Mouse (Mus musculus) thymus, postnatal 0 days (tissue): ENCODE data around the gene Ndel1. TPM values are rescaled to one million over a fixed set of nuclear protein-coding genes. Genes with fewer than 3 reads are reported as not detected.

Experiments used
- DNase-seq: peaks from one replicate; pipeline ENCODE4 v3.0.0-alpha.2; 2015; ENCODE audit warnings: low spot score
- polyA plus RNA-seq: library from polyadenylated mRNA; unstranded; fragments of >200 nt; fragmentation: Nextera tagmentation; extraction: Ambion mirVana; gene quantifications from 2 replicates; pipeline ENCODE4 v1.2.1, GENCODE M21; 2015

Ndel1 gene
- polyA plus RNA-seq, 1 experiment from 2014 or later: 60.3 TPM

DNA sequence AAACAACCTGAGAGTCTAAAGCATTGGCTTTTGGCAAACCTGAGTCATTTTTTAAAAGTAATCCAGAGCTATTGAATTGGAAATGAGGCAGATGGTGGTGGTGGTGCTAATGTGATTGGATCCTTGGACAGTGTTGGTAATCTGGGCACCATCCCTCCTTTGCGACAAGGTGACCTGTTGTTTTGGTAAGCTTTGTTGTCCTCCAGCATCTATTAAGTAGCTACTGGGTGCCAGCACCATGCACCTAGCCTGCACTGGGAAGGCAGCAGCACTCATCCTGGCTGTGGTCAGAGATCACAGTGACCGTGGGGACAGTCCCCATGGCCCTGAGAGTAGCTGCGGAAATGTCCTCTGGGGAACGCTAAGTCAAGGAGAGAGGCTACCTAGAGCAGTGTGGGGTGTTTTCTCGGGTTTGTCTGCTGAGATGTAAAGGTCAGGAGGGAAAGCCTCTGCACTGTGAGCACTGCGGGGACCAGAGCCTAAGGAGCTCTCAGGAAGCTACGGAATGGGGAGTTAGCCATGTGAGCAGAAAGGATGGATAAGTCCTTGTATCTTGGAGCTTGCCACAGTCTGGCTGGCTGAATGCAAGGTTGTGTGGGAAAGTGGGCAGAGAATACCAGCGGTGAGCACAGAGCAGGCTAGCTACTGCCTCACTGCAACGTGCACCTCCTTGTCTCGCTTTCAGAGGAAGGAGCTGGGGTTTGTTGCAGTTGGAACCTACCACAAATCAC is 91.8 kb downstream of the Ndel1 start:
- no peak for DNase-seq

GRCm38 (mm10) chr11:68778855-68779254 is 92.8 kb downstream of the Ndel1 start:
- DNase-seq: no peak

DNA sequence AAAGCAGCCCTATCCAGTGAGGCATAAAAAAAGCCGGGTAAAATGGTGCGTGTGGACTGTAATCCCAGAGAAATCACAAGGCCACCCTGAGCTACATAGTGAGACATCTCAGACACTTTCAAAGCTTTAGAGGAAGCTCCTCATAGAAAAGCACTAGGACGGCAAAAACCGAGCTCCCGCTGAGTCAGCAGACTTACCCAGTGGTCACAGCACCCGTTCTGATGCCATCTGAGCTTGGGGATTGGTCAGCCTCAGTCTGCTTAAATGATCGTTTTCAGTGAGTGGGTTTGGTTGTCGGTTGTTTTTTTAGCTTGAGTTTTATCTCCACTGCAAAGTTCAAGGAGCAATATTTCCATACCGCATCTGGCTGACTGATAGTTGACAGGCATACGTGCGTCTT is 93.7 kb downstream of the Ndel1 start:
- DNase-seq: no peak

GRCm38 (mm10) chr11:68776147-68776655 is 95.5 kb downstream of the Ndel1 start:
- DNase-seq: no peak

Other genes with a start within 250 kb of the Ndel1 start
- 5.4 and 5.9 TPM in 2 replicates for gene Myh10, start 180.3 kb downstream of the Ndel1 start, polyA plus RNA-seq
- 0.05 TPM in 1 of 2 replicates, not detected in the other for gene Rnf222, start 16.7 kb upstream of the Ndel1 start, polyA plus RNA-seq
- 1,221 and 1,303 TPM in 2 replicates for gene Rpl26, start 29.7 kb upstream of the Ndel1 start, polyA plus RNA-seq
- gene Odf4, start 55.2 kb upstream of the Ndel1 start, polyA plus RNA-seq: not detected in 2 replicates
- gene Arhgef15, start 85.6 kb upstream of the Ndel1 start, polyA plus RNA-seq: 1.0 and 1.1 TPM in 2 replicates
- 4.0 and 4.8 TPM in 2 replicates for gene Slc25a35, start 96.3 kb upstream of the Ndel1 start, polyA plus RNA-seq
- gene Rangrf, start 103.3 kb upstream of the Ndel1 start, polyA plus RNA-seq: 38.6 and 44.6 TPM in 2 replicates
- gene Pfas, start 136.6 kb upstream of the Ndel1 start, polyA plus RNA-seq: 26.9 and 29.7 TPM in 2 replicates
- gene Ctc1, start 144.1 kb upstream of the Ndel1 start, polyA plus RNA-seq: 20.7 and 20.8 TPM in 2 replicates
- 134 and 154 TPM in 2 replicates for gene Aurkb, start 173.8 kb upstream of the Ndel1 start, polyA plus RNA-seq
- 9.8 and 12.4 TPM in 2 replicates for gene Borcs6, start 187.9 kb upstream of the Ndel1 start, polyA plus RNA-seq
- 29.8 and 33.2 TPM in 2 replicates for gene Tmem107, start 198.9 kb upstream of the Ndel1 start, polyA plus RNA-seq
- 35.9 and 38.5 TPM in 2 replicates for gene Vamp2, start 216.6 kb upstream of the Ndel1 start, polyA plus RNA-seq
- gene Per1, start 223.4 kb upstream of the Ndel1 start, polyA plus RNA-seq: 3.5 and 4.7 TPM in 2 replicates
- gene Hes7, start 248.5 kb upstream of the Ndel1 start, polyA plus RNA-seq: 0.39 and 0.71 TPM in 2 replicates